Mouse (Mus musculus) neural tube, embryonic 10.5 days (tissue): ENCODE measurements around the gene Pawr.

Experiments used
- DNase-seq: peaks from one replicate; pipeline ENCODE4 v3.0.0-alpha.2; 2017; ENCODE audit warnings: low spot score; ENCODE audit errors: extremely low spot score

The Pawr gene

DNA sequence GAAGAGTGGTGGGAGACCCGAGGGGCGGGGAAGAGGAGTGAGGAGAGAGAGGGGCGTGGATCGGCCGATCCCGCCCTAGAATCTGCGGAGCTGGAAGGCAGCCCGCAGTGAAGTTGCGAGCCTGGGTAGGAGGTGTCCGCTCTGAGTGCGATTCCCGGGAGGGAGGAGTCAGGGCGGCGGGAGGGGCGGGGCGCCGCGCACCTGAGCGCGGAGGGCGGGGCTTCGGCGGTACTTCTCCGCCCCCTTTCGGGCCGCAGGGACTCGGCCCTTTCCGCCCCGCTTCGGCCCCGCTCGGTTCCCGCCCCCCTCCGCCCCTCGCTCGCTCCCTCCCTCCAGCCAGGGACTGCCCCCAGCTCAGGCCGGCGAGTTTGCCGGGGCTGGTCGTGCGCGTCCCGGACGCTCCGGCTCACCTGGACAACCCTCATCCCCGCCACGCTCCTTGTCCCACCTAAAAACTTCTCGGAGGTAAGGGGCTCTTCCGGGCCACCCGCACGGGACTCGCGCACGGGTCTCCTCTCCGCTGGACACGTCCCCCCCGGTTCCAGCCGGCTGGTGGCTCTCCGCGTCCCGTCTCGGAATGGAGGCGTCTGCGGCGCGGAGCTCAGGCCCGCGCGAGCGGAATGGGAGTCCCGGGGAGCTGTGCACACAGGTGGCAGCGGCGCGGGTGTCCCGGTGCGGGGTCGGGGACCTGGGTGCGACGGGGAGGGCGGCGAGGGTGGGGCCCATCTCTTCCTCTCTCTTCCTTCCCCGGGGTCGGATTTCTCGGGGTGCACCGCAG lies at the start of gene Pawr:
TSS of gene Pawr (plus strand) at position 338 of the 778 bp plus-strand sequence.
- peak; percentile 89 for DNase-seq

DNA sequence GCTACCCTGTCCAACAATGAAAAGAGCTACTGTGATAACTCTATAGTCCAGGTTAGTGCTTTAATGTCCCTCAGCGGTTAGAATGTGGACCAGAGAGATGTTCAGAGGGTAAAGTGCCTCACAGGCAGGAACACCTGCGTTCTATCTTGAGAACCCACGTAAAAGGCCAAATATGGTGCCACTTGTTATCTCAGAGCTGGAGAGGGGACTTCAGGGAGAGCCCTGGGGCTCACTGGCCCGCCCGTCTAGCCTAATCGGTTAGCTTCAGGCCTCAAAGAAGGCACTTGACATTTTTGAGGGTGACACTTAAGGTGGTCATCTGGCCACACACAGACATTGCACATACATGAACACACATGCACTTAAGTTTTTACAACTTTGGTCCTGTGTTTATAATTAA lies 49.6 kb upstream of the Pawr start:
- no peak for DNase-seq

DNA sequence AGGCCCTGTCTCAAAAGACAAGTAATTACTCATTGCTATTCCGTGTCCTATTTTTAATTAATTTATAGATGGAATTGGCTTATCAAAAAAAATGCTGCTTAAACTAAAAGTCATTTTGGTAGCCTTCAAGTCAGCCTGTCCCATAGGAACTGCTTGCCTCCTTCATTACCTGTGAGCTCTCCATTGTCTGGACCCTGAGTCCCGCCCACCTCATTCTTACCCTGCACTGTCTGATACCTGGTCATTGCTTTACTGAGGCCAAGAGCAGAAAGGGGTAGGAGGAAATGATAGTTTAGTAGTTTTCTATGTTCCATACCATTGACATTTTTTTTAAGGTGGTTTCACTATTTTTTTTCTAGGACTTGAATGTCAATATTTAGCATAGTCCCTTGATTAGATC lies 48.5 kb upstream of the Pawr start:
- DNase-seq: peak; percentile 8

DNA sequence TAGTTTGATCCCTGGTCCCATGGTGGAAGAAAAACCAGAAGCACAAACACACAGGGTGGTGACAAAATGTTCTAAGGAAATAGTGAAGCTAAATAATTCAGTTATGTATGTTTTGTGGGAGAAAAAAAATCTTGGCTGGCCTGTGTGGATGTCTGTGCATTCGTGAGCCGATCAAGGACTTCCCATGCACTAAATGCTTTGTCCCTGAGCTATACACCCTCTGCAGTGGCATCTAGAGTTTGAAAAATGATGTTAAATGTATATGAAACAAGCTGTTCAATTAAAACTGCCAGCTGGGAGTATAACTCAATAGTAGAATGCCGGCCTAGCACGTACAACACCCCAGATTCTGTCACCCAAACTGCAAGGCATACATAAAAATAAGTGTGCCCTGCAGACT lies 48.1 kb upstream of the Pawr start:
- no peak for DNase-seq

DNA sequence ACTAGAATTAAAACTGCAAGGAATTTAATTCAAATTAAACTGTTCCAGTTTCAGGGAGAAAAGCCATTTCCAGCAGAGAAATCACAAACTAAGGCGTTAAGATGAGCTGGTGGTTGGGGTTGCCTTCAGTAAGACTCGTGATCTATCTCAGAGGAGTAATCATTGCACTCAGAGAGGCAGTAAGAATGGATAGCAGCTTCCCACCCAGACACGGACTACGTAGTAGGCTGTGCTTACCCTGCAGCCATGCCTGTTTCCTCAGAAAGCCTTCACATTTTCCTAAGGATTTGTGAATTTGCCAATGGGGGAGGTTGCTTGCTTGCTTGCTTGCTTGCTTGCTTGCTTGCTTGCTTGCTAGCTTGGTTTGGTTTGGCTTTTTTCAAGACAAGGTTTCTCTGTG lies 47.5 kb upstream of the Pawr start:
- DNase-seq: no peak

DNA sequence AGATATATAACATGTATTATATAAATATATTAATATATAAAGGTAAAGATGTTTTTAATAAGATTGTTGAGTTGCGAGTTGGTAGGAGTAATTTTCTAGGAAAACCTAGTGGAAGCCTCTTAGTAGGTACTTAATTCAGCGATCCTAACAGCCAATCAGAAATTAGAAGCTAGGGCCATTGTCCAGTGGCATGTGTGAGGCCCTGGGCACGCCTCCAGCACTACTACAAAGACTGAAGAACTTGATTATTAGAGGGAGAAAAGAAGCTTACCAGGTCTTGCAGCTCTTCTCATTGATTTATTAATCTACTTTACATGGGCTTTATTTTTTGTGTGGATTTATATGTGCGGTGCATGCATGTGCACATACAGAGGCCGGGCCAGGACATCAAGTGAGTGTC lies 46.9 kb upstream of the Pawr start:
- no peak for DNase-seq

DNA sequence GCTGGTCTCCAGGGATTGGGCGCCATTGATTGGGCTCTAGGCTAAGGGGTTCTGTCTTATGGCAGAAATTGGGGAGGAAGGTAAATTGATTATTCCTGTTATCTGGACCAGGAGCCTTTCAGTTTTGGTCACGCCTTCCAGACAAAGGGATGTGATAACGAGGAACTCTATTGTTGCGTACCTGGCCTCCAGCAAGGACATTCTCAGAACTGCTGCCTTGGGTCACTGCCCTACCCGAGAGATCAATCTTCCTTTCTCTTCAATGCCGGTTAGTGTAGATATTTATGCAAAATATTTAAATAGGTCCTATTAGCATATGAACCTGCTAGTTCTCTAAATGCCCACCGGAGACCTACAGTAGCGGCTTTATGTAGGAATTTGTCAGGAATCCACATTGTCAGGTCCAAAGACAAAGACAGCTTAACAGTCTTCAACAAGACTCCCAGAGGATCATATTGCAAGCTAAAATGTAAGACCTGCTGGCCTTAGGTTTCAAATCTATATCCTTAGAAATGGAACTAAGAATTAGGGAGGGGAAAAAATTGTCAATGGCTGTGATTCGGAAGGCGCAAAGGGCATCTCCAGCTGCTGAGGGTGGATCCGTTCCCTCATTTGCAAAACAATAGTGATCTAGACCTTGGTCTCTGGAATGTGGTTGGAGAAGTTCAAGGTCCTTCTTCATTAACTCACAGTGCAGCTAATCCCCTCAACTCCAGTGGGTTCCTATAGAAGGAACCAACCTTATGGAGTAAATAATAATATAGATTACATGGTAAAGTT lies 45.1 kb upstream of the Pawr start:
- DNase-seq: no peak

DNA sequence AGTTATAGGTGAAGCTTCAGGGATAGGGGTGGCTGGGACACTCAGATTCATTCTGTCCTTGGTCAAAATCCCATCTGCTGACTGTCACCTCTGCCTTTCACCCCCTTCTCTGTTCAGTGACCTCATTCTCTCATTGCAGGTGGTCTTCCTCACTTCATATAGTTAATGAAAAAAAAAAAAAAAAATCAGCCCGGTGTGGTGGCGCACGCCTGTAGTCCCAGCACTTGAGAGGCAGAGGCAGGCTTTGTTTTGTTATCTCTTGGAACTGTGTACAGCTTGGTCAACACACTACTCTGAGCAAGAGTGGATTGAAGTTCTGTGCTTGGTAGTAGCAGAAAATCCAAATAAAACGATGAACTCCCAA lies 44.5 kb upstream of the Pawr start:
- DNase-seq: no peak

DNA sequence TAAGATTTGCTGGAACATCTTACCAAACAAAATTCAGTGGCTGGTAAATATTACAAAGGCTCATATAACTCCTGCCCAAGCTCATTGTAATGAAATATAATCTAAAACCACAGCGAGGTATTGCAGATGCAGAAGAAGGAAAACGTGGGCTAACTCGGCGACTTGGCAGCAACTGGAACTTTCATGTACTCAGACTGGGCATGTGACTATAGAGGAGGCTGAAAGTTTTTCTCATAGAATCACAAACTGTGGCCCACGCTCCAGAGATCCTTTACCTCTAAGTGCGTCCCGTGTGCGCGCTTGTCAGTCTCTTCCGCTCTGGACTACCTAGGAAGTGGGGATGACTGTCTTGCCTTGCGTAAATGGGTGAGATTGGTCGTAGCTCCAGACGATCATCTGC lies 41.9 kb upstream of the Pawr start:
- DNase-seq: no peak

DNA sequence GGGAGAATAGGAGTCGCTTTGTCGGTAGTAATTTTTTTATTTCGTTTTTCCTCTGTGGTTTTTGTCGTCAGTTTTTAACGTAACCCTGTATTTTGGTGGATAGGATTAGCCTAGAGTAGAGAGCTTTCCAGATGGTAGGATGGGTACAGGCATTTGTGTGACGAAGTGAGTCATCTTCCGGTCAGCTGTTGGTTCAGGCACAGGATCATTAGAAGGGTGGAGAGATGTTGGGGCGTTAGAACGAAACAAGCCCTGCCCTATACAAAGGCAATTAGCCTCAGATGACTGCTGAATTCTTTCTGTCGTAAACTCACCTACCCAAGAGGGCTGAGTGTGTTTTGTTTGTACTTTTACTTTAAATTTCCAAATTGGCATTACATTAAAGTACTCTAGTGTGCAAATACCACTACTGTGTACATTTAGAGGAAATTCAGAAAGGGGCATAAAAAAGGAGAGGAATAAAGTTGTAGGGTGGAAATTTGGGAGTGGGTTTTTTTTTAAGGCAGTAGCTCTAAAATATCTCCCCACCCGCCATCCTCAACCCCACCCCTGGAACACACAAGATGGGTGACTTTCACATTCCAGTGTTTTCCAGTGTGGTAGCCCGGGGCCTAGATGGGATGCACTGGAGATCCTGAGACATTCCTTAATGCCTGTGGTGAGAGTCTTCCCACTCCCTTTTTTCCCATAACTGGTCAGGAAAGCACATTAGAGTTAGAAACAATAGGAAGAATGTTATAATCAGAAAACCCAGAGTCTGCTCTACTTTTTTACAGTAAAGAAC lies 40.0 kb upstream of the Pawr start:
- DNase-seq: no peak

DNA sequence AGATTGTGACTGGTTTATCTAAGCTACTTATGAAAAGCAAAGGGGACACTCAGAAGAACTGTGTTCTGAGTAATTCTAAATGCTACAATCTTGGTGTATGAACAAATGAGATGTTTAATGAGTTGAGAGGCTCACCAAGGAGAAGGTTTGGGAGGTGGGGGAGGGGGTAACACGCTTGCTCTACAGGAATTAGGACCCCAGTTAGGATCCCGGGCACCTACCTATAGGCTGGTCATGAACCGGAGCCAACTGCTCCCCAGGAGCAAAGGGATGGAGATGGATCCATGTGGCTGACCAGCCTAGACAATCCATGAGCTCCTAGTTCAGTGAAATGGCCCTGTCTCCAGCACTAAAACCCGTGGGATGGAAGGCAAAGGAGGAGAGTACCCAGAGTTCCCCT lies 39.3 kb upstream of the Pawr start:
- no peak for DNase-seq

DNA sequence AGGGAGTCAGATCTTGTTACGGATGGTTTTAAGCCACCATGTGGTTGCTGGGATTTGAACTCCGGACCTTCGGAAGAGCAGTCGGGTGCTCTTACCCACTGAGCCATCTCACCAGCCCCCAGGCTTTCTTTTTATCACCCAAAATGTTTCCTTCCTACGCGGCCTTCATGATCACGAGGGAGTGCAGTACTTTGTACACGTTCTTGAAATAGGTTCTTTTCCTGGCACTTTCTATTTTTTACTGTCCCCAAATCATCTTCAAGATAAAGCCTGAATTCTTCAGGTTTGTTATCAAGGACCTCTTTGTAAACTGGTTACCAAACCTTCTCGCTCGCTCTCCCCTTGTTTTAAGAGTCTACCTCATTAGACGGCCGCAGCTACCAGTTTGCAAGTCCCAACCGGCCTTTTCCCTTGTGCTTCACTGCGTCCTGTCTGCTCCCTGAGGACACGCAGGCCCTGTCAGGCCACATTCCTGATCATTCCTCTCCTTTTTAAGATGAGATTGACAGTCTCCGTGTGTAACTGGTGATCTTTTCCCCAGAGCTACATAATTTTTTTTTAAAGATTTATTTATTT lies 38.2 kb upstream of the Pawr start:
- no peak for DNase-seq

DNA sequence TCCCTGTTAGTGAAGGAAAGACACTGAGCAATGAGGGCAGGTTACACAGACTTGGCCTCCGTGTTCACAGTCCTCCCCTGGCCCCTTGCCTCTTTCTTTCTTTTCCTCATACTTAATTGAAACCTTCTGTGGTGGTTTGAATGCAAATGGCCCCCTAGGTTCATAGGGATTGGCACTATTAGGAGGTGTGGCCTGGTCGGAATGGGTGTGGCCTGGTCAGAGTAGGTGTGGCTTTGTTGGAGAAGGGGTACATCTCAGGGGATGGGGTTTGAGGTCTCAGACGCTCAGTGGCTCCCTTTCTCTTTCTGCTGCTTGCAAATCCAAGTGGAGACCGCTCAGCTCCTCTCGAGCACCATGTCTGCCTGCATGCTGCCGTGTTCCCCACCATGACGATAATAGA lies 37.2 kb upstream of the Pawr start:
- no peak for DNase-seq

DNA sequence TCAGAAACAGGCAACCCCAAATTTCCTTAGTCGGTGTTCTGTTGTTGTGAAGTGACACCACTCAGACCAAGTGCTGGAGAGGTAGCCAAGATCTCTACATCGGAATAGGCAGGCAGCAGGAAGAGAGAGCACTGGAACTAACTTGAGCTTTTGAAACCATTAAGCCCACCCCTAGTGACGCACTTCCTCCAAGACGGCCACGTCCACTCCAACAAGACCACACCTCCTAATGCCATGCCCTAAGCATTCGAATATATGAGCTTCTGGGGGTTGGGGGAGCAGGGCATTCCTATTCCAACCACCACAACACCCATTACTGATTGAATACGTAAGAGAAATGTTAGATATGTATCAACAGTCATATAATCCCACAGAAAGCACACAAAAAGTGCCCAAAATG lies 35.5 kb upstream of the Pawr start:
- no peak for DNase-seq

DNA sequence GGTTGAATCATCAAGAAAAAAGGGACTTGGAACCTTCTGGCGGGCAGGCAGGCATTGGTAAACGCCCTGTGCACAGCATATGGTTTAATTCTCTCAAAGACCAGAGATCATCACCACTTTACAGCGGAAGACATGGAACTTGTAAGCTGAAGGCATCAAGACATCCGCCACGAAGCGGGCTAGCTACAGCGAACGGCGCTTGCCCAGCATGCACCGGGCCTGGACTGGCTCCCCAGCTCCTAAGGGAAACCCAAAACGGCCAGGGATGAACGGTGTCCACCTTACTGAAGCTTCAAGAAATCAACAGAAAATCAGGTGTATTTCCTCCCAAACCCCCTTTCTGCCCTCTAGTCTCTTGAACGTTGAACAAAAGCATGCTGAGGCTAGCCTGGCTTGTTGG lies 33.7 kb upstream of the Pawr start:
- no peak for DNase-seq

DNA sequence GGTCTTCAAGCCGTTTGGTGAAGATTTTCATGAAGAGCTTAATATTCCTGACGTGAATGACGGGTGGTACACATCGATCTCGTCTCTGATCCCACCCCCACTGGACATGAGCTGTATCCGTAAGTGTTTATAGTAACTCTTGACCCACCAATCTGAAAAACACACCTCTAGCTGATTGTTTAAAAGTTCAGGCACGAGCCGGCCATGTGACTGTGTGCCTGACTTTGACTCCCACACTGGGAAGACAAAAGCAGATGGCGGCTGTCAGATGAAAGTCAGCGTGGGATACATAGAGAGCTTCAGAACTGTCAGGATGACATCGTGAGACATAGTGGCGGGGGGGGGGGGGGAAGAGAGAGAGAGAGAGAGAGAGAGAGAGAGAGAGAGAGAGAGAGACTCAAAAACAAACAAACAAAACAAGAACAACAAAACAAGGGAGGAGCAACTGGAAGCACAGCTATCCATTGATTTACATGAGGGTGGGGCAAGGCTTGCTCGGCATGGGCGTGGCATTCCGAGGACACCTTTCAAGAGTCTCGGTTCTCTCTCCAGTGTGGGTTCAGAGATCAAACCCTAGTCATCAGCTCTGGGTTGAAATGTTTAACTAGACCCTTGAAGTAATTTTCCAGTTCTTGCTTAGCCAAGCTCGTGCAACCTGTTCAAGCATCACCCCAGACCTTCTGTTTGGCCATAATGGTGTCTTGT lies 32.9 kb upstream of the Pawr start:
- no peak for DNase-seq

DNA sequence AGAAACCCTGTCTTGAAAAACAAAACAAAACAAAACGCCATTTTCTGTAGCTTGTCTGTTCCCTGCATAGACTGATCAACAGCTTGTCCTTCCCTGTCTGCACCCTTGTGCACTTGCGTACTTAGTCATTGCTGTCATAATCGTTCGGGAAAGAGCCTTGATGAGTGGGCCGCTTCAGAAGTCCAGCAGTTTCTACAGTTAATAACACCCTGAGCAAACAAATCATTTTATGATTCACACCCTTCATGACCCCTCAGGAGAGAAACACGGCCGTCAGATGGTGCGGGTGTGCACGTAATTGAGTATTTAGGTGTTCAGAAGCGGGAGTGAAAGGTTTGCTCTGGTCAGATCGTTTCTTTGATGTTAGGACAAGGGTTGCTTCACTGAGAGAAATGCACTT lies 32.1 kb upstream of the Pawr start:
- DNase-seq: no peak

DNA sequence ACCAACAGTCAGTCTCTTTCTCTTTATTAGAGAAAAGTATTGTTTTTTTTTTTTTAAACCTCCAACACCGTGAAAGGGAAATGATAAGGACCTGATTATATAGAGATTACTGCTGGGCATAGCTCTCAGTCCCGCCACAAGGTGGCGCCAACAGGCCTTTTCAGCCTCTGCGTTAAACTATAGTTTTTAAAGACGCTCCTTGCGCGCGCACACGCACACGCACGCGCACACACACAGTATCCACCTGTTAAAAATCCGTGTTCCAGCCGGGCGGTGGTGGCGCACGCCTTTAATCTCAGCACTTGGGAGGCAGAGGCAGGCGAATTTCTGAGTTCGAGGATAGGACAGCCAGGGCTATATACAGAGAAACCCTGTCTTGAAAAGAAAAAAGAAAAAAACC lies 31.1 kb upstream of the Pawr start:
- DNase-seq: peak; percentile 79

DNA sequence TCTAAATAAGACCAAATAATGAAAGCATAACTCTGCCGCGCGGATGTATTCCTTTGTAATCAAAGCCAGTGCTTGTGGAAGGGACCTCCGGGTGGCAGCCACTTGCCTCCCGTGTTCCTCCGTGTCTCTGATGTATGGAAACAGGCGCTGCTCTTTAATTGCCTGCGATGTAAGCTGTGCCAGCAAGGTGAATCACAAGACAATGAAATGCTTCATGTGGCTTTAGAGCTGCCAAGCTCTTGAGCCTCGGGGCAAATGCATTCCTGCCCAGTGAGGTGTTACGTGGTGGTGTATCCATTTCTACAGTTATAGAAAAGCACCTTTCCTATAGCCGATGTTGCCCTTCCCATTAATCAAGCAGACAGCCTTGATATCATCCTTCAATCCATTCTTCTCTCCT lies 24.1 kb upstream of the Pawr start:
- no peak for DNase-seq

DNA sequence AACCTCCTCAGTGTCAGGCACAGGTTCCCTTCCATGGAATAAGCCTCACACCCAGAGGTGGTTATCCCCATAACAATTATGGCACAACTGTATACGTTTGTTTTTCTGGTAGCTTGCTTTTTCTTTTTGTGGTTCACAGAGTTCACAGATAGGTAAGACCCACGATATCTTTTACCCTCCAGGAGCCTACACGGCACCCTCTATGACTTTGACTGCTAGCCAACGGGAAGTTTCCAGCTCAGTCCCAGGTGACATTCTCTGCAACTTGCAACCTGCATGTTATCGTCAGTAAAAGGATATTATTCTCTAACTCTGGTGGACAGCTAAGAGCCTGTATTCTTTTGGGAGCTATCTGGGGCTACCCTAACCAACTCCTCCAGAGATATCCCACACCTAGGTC lies 21.7 kb upstream of the Pawr start:
- no peak for DNase-seq

DNA sequence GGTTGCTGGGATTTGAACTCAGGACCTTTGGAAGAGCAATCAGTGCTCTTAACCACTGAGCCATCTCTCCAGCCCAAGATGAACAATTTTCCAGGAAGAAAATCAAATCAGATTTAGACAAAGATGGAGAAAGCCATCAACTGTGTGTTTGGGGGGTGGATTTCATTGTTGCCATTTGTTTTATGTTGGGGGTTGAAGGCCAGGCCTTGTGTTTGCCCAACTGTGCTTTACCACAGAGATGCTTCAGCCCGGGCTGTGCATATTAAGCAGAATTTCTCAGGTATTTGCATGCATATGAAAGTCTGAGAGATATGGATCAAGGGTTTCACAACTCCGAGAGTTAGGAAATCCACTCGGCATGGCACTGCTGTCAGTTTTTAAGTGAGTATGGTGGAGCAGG lies 20.5 kb upstream of the Pawr start:
- no peak for DNase-seq
